In the genomic region with DNA sequence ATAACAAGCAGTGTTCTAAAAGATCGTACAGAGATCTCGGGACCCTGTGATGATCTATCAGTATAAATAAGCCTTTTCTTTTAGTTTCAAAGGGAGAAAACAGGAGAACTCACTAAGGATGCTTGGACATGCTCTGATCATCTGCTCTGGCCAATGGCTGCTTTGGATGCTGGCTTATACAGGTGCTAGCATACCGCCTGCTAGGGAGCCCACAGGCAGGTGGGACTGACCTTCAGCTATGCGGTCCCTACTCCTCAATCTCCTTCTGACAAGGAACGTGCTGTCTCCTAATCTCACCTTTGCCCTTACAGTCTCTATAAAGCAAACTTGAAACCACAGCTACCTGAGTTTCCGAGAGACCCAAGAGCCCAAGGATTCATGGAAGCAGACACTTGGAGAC, we compare ENCODE assay signal across 8 mouse cellular contexts.
"Had no signal": no experiment of that assay in that cellular context is flagged by ENCODE, and none has a peak within 500 bp of the region (broad histone marks: within the 10 kb centered on the region; RNA-seq: fewer than 3 reads in every experiment).

No protein-coding gene starts in this region.

- H3K4me3 ChIP-seq: limb, embryonic 15.5 days; liver, embryonic 12.5 days; megakaryocyte, embryonic 14.5 days; myocyte; neural tube, embryonic 13.5 days had no signal

- H3K36me3 ChIP-seq: limb, embryonic 15.5 days; liver, embryonic 12.5 days; neural tube, embryonic 13.5 days had no signal

- H3K4me1 ChIP-seq: limb, embryonic 15.5 days; liver, embryonic 12.5 days; neural tube, embryonic 13.5 days had no signal

- H3K9ac ChIP-seq: limb, embryonic 15.5 days; liver, embryonic 12.5 days; lung, embryonic 14.5 days; neural tube, embryonic 13.5 days had no signal

- H3K9me3 ChIP-seq: limb, embryonic 15.5 days; liver, embryonic 12.5 days; megakaryocyte, embryonic 14.5 days; neural tube, embryonic 13.5 days had no signal

- H3K4me2 ChIP-seq: limb, embryonic 15.5 days; liver, embryonic 12.5 days; lung, embryonic 14.5 days; neural tube, embryonic 13.5 days had no signal

- H3K27me3 ChIP-seq: limb, embryonic 15.5 days; neural tube, embryonic 13.5 days had no signal

- ATAC-seq: liver, embryonic 12.5 days had no signal

- H3K27ac ChIP-seq: kidney, postnatal 0 days; limb, embryonic 15.5 days; liver, embryonic 12.5 days; macrophage; neural tube, embryonic 13.5 days had no signal
